Mouse (Mus musculus) liver, embryonic 12.5 days (tissue): ENCODE data around the gene Itga2. TPM values are rescaled to one million over a fixed set of nuclear protein-coding genes. Genes with fewer than 3 reads are reported as not detected.

Source experiments
- ATAC-seq: fragments of 200-750 bp; cut with Nextera tagmentation; 2 replicates; pipeline ENCODE4 v1.8.0; 2017; ENCODE audit warnings: moderate number of reproducible peaks, mild to moderate bottlenecking, moderate library complexity
- H3K27ac ChIP-seq: fragments of 300-500 bp; sonication (generic); 2 replicates; pipeline ENCODE4 v1.5.1; 2016; ENCODE audit warnings: mild to moderate bottlenecking
- H3K27me3 ChIP-seq: fragments of 300-500 bp; sonication (generic); replicated peaks from 2 replicates; pipeline ENCODE4 v1.6.1; 2016; ENCODE audit warnings: mild to moderate bottlenecking, moderate library complexity
- H3K36me3 ChIP-seq: fragments of 300-500 bp; sonication (generic); 2 replicates; pipeline ENCODE4 v1.6.1; 2016; ENCODE audit warnings: mild to moderate bottlenecking, moderate library complexity
- H3K4me1 ChIP-seq: fragments of 300-500 bp; sonication (generic); 2 replicates; pipeline ENCODE4 v1.6.1; 2016
- H3K4me2 ChIP-seq: fragments of 300-500 bp; sonication (generic); 2 replicates; pipeline ENCODE4 v1.6.1; 2016; ENCODE audit warnings: mild to moderate bottlenecking, moderate library complexity
- H3K4me3 ChIP-seq: fragments of 300-500 bp; sonication (generic); 2 replicates; pipeline ENCODE4 v1.5.1; 2016; ENCODE audit warnings: mild to moderate bottlenecking, moderate library complexity
- H3K9ac ChIP-seq: fragments of 300-500 bp; sonication (generic); 2 replicates; pipeline ENCODE4 v1.6.1; 2016; ENCODE audit warnings: mild to moderate bottlenecking, moderate library complexity
- H3K9me3 ChIP-seq: fragments of 300-500 bp; sonication (generic); replicated peaks from 2 replicates; pipeline ENCODE4 v1.6.1; 2016; ENCODE audit warnings: mild to moderate bottlenecking, moderate library complexity
- WGBS: fragments of 180-500 bp; shearing (Covaris S2); methylation state at CpG from one replicate; pipeline ENCODE4 v1.1.7; 2016; ENCODE audit not compliant: insufficient replicate concordance; 5-methylcytosine and 5-hydroxymethylcytosine counted together
- polyA plus RNA-seq: library from polyadenylated mRNA; unstranded; fragments of >200 nt; fragmentation: Nextera tagmentation; extraction: Ambion mirVana; gene quantifications from 2 replicates; pipeline ENCODE4 v1.2.1, GENCODE M21; 2016

The Itga2 gene
- polyA plus RNA-seq, 1 experiment from 2014 or later, result 2.2 TPM

DNA sequence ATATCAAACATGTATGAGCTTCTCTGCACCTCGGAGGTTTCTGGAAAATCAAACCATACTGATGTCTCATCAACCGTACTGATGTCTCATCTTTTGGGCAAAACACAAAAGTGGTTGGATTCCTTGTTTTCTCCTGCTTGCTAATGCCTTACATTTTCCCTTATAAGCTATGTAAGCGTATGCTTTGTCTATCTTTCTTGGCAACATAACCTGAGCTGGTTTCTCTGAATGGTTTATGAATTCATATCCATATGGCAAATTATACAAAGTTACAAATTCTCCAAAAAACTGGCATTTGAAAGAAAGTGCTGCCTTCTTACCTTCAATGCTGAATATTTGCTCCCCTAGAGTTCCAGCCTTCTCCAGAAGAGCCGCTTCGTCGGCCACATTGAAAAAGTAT lies 57.2 kb downstream of the Itga2 start:
- Histone ChIP-seq H3K9me3 (no peaks in the 10 kb centered on the region), H3K27me3 (no peaks in the 10 kb centered on the region), H3K4me2 (no peak overlapping the region), H3K4me3 (no peak overlapping the region), H3K4me1 (no peaks in the 10 kb centered on the region), H3K9ac (no peak overlapping the region), H3K27ac (no peak overlapping the region), H3K36me3 (no peaks in the 10 kb centered on the region)
- WGBS, result 78% methylated on average over 6 of the region's 6 CpGs
- no peak for ATAC-seq

DNA sequence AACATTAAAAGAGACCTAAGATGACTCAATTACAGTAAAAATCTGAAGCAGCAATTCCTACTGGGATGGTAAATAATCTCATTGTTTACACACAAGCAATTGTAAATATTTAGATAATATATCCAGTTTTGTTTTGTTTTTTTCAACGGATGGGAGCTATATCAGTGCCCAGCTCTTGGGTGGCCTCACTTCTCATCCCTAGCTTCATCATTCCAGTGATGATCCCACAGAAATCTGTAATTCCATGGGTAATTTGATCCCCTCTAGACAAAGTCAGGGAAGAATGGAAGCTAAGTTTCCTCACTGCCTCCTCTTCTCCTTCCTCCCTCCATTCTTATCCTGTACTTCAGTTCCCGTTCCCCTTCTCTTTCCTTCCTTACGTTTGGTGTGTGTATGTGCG lies 74.4 kb downstream of the Itga2 start:
- Histone ChIP-seq H3K27me3 (no peaks in the 10 kb centered on the region), H3K27ac (no peak overlapping the region), H3K4me1 (no peaks in the 10 kb centered on the region), H3K4me3 (no peak overlapping the region), H3K36me3 (no peaks in the 10 kb centered on the region), H3K9ac (no peak overlapping the region), H3K4me2 (no peak overlapping the region), H3K9me3 (no peaks in the 10 kb centered on the region)
- WGBS, result 69% methylated on average over 4 of the region's 4 CpGs
- no peak for ATAC-seq

DNA sequence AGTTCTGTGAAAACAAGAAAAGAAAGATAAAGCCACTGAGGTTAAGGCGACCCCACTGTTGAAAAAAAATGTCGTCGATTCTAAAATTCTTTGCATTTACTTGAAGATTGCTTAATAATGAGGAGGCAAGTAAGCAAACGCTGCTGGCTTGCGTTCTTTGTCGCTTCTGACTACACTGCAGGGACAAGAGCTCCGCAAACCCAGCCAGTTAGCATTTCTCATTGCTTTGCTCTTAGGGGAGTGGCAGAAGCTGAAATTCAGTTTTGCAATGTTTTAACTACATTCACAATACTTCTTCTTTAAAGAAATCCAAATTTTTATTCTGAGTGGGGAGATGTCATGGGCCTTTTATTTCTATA lies 75.7 kb downstream of the Itga2 start:
- Histone ChIP-seq H3K4me3 (no peak overlapping the region), H3K4me2 (no peak overlapping the region), H3K9me3 (no peaks in the 10 kb centered on the region), H3K9ac (no peak overlapping the region), H3K4me1 (no peaks in the 10 kb centered on the region), H3K27ac (no peak overlapping the region), H3K27me3 (no peaks in the 10 kb centered on the region), H3K36me3 (no peaks in the 10 kb centered on the region)
- ATAC-seq, result no peak
- WGBS, result 49% methylated on average over 7 of the region's 7 CpGs

DNA sequence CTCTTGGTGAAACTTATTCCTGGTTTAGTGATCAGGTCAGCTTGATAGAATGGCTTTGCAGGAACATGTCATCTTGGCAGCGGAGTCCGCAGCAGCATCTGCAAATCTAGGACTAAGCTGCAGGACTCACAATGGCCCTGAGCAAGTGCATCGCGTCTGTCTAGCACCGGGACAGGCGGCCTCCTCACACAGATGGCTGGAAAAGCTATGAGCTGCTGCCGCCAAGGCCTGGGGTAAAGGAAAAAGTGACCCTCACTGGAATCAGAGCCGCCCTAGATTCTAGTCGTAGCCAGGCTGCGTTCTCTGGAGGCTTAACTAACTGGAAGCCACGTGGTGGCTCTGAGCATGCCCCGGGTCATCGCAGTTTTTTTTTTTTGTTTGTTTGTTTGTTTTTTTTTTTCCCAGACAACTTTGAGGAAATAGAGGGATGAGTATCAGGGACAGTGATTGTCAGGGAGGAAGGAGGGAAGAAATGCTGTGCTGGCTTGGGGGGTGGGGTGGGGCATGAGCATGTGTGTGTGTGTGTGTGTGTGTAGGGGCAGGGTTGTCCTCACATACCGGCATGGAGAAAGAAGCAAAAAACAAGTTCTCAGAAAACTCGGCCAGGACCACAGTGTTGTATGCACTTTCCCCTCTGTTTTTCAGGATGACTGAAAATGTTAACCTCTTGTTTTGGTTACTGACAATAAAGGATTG lies 76.2 kb downstream of the Itga2 start:
- Histone ChIP-seq H3K9me3 (no peaks in the 10 kb centered on the region), H3K27me3 (no peaks in the 10 kb centered on the region), H3K4me2 (0 out of 2 replicates have a peak overlapping the region, but pooled peaks have one; percentile 3), H3K4me3 (no peak overlapping the region), H3K36me3 (no peaks in the 10 kb centered on the region), H3K4me1 (no peaks in the 10 kb centered on the region), H3K9ac (no peak overlapping the region), H3K27ac (no peak overlapping the region)
- no peak for ATAC-seq
- WGBS, result 33% methylated on average over 15 of the region's 15 CpGs

DNA sequence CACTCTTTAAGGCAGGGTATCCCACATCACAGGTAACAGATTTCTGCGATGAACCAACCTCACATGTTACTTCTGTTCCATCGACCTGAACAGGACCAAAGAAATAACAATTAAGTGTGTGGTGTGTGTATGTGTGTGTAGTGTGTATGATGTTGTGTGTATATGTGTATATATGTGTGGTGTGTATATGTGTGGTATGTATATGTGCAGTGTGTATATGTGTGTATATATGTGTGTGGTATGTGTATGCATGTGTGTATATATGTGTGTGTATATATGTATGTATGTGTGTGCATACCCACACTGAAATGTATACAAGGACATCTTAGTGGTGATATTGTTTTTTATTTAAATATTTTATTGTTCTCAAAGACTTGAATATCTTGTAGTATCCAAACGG lies 77.5 kb downstream of the Itga2 start:
- 85% methylated on average over 3 of the region's 3 CpGs for WGBS
- Histone ChIP-seq H3K27me3 (no peaks in the 10 kb centered on the region), H3K4me3 (no peak overlapping the region), H3K9ac (no peak overlapping the region), H3K4me2 (no peak overlapping the region), H3K36me3 (no peaks in the 10 kb centered on the region), H3K4me1 (no peaks in the 10 kb centered on the region), H3K27ac (no peak overlapping the region), H3K9me3 (no peaks in the 10 kb centered on the region)
- ATAC-seq, result no peak

DNA sequence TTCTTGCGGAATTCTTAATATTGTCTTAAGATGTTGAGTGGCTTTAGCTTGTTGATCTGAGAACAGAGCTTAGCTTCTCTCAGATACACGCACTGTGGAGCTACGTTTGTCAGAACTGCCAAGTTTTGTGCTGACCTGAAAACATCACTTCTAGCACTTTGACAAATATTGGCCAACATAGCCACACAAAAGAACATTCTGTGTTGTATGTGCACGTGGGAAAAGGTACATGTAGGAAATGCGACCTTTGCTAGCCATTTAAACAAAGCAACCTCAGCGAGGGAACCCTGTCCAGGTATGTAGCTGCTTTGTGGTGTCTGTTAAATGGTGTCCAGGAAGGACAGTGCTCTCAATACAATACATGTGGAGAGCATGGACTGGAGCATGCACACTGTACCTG lies 77.9 kb downstream of the Itga2 start:
- H3K9me3 ChIP-seq, result no peaks in the 10 kb centered on the region
- no peaks in the 10 kb centered on the region for H3K4me1 ChIP-seq
- H3K4me3 ChIP-seq, result no peak overlapping the region
- no peak overlapping the region for H3K27ac ChIP-seq
- H3K27me3 ChIP-seq, result no peaks in the 10 kb centered on the region
- no peaks in the 10 kb centered on the region for H3K36me3 ChIP-seq
- no peak overlapping the region for H3K4me2 ChIP-seq
- no peak for ATAC-seq
- no peak overlapping the region for H3K9ac ChIP-seq
- 74% methylated on average over 6 of the region's 6 CpGs for WGBS

DNA sequence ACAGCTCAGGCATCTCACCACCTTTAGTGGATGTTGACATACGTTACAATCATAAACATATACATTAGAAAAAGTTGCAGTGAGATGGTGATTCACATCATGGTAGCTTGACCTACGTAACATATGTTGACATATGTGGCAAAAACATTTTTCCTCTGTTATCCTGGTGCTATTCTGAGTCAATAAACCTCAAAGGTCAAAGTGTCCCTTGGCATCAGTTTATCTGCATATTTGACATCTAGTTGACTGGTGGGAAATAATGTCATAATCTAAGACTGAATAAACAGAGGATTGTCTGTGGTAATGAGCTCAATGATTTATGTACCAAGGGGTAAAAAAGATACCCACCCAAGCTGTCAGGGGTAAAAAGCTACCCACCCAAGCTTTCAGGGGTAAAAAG lies 78.7 kb downstream of the Itga2 start:
- Histone ChIP-seq H3K4me1 (no peaks in the 10 kb centered on the region), H3K36me3 (no peaks in the 10 kb centered on the region), H3K27me3 (no peaks in the 10 kb centered on the region), H3K27ac (no peak overlapping the region), H3K4me2 (no peak overlapping the region), H3K9me3 (no peaks in the 10 kb centered on the region), H3K4me3 (no peak overlapping the region), H3K9ac (no peak overlapping the region)
- ATAC-seq, result no peak
- 73% methylated on average over 2 of the region's 2 CpGs for WGBS

DNA sequence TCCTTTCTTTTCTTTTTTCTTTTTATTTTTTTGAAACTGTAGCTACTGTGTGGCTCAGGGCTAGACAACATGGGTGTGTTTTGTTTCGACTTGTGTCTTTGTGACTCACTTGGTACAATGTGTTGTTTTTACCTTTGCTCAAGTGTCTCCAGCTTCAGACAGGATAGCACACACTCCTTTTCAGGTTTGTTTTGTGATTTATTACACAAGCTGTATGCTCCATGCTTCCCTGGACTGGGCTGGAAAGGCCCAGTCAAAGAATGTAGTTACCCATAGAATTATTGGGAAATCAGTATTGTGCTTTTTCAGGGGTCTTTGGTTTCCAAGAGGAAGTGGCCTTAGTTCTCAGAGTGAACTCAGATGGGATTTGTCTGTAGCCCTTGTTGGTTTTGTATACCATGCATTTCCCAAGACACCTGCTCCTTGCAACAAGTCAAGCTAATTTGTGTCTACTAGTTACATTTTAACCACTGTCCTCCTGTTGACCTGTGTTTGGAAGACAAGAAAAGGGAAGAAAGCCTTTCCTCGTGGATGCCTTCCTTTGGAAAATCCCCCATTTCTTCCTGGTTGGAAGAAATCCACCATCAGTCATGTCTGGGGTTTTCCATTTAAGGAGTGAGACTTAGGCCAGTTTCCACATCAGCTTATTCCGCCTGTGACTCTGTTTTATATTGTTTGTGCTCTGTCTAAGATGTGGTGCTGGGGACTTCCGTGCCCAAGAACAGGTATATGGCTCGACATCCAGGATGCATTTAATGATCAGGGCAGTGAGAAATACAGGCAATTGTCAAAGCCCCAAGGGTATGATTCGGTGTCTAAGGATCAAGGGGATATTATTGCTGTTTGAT lies 79.4 kb downstream of the Itga2 start:
- H3K27ac ChIP-seq, result no peak overlapping the region
- 51% methylated on average over 6 of the region's 6 CpGs for WGBS

DNA sequence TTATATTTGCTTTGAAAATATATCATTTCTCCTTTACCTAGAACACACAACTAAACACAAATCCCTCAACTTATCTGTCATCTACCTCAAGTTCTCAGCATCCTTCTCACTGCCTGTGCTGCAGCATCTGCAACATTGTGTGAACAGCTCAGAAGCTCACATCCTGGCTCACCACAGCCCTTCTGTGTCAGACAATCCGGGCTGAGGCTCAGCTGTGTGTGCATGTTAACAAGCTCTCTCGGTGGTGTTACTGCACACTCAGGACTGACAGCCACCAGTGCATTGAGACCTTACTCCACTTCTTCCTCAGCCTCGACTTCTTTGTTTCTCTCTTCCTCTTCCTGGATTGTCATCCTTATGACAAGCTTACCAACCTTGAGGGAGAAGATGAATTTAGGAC lies 83.0 kb downstream of the Itga2 start:
- no peak for ATAC-seq
- H3K27me3 ChIP-seq, result no peaks in the 10 kb centered on the region
- H3K9ac ChIP-seq, result no peak overlapping the region
- 54% methylated on average over 3 of the region's 3 CpGs for WGBS
- no peak overlapping the region for H3K27ac ChIP-seq
- no peak overlapping the region for H3K4me2 ChIP-seq
- no peaks in the 10 kb centered on the region for H3K9me3 ChIP-seq
- no peaks in the 10 kb centered on the region for H3K36me3 ChIP-seq
- H3K4me3 ChIP-seq, result no peak overlapping the region
- H3K4me1 ChIP-seq, result no peaks in the 10 kb centered on the region

More for the DNA sequence above, 79.4 kb downstream of the Itga2 start:
- Histone ChIP-seq H3K4me3 (no peak overlapping the region), H3K9ac (no peak overlapping the region), H3K36me3 (no peaks in the 10 kb centered on the region), H3K4me2 (no peak overlapping the region), H3K9me3 (no peaks in the 10 kb centered on the region), H3K27me3 (no peaks in the 10 kb centered on the region), H3K4me1 (no peaks in the 10 kb centered on the region)
- ATAC-seq, result no peak

DNA sequence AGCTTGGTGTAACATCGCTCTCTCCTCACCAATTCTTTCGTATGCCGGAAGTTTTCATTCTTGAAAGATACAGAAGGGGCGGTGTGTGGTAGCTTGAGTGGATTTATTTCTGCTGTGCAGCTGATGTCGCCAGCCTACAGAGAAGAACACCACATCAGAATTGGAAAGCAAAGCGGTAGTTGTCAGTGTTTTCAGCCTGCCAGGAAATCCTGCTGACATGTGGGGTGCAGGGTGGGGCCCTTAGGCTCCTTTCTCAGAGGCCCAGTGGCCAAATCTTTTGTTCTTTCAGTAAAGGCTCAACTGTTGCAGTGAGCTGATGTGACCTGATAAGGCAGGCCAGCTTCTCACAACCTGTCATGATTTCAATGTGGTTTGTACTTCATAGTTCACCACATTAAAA lies 86.1 kb downstream of the Itga2 start:
- H3K36me3 ChIP-seq, result no peaks in the 10 kb centered on the region
- ATAC-seq, result peak; percentile 32; the same call in 1 of the 2 replicates
- no peaks in the 10 kb centered on the region for H3K27me3 ChIP-seq
- H3K9ac ChIP-seq, result no peak overlapping the region
- H3K9me3 ChIP-seq, result no peaks in the 10 kb centered on the region
- no peak overlapping the region for H3K4me3 ChIP-seq
- WGBS, result 36% methylated on average over 6 of the region's 6 CpGs
- no peak overlapping the region for H3K27ac ChIP-seq
- no peaks in the 10 kb centered on the region for H3K4me1 ChIP-seq
- H3K4me2 ChIP-seq, result no peak overlapping the region

DNA sequence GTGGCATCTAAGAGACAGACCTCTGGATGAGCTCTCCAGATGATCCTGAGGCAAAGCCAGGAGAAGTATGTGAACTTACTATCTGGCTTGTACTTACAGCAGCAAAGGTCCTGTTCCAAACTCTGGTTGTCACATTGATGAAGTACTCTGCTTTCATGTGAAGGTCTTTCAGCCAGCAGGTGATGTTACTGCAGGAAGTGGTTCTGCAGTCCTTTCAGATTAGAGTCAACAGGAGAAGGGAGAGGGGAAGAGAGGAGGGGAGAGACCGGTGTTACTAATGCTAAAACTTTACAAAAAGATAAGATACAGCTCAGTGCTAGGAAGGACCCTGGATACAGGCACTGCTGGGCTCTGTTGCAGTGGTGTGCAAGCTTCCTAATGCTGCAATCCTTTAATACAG lies 88.6 kb downstream of the Itga2 start:
- Histone ChIP-seq H3K4me3 (no peak overlapping the region), H3K9me3 (no peaks in the 10 kb centered on the region), H3K4me1 (peaks cover 4% of the 10 kb centered on the region; the same call in 1 of the 2 replicates), H3K36me3 (no peaks in the 10 kb centered on the region), H3K9ac (no peak overlapping the region), H3K4me2 (no peak overlapping the region), H3K27me3 (no peaks in the 10 kb centered on the region), H3K27ac (no peak overlapping the region)
- no peak for ATAC-seq
- 6% methylated on average over 1 of the region's 1 CpGs for WGBS

DNA sequence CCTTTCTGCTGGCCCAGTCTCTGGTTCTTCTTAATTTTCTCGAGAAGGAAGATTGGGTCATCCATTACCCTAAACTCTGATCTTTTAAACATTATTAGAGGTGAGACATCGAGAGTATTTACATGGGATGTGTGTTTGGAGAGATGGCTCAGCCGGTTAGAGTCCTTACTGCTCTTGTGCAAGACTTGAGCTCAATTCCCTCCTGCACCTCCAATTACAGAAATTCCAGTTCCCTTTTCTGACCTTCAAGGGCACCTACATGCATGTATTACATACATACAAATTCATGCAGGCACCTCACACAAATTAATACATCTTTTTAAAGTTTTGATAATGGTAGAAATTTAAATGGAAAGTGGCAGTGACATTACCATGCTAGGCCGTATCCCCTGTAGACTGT lies 91.4 kb downstream of the Itga2 start:
- Histone ChIP-seq H3K4me1 (peaks cover 10% of the 10 kb centered on the region; the same call in 1 of the 2 replicates), H3K4me2 (no peak overlapping the region), H3K27ac (no peak overlapping the region), H3K36me3 (no peaks in the 10 kb centered on the region), H3K9me3 (no peaks in the 10 kb centered on the region), H3K27me3 (no peaks in the 10 kb centered on the region), H3K9ac (no peak overlapping the region), H3K4me3 (no peak overlapping the region)
- no peak for ATAC-seq
- 62% methylated on average over 4 of the region's 4 CpGs for WGBS
